Mouse (Mus musculus) small intestine, adult 2 months (tissue): Measurements from ENCODE around the gene Gm49403. TPM values are rescaled to one million over a fixed set of nuclear protein-coding genes. Genes with fewer than 3 reads are reported as not detected.

Source experiments
- H3K27ac ChIP-seq: fragments of 200-500 bp; 2 replicates; pipeline ENCODE4 v1.5.1; 2012; ENCODE audit warnings: low read depth, low read length, control low read depth, inconsistent platforms; ENCODE audit not compliant: insufficient read depth
- H3K27me3 ChIP-seq: fragments of 200-500 bp; 2 replicates; pipeline ENCODE4 v1.6.1; 2012; ENCODE audit warnings: mild to moderate bottlenecking, moderate library complexity, low read length, inconsistent platforms; ENCODE audit not compliant: control insufficient read depth, insufficient read depth
- H3K36me3 ChIP-seq: fragments of 200-500 bp; 2 replicates; pipeline ENCODE4 v1.6.1; 2012; ENCODE audit warnings: mild to moderate bottlenecking, low read length, control low read depth, inconsistent platforms; ENCODE audit not compliant: control insufficient read depth, insufficient read depth
- H3K4me1 ChIP-seq: fragments of 200-500 bp; 2 replicates; pipeline ENCODE4 v1.6.1; 2012; ENCODE audit warnings: low read length, inconsistent platforms, mixed read lengths; ENCODE audit not compliant: control insufficient read depth, insufficient read depth, insufficient read length
- H3K4me3 ChIP-seq: fragments of 200-500 bp; 2 replicates; pipeline ENCODE4 v1.5.1; 2012; ENCODE audit warnings: low read depth, mild to moderate bottlenecking, control low read depth, inconsistent platforms, low read length, moderate library complexity
- CTCF ChIP-seq: fragments of 200-500 bp; IDR thresholded peaks from 2 replicates; pipeline ENCODE4 v1.5.1; 2012; ENCODE audit warnings: low read depth, mild to moderate bottlenecking, control low read depth, inconsistent platforms, low read length, moderate library complexity, mixed read lengths; ENCODE audit not compliant: insufficient replicate concordance, insufficient read length; ENCODE audit errors: extremely low read depth
- POLR2A ChIP-seq: fragments of 200-500 bp; IDR thresholded peaks from 2 replicates; pipeline ENCODE4 v1.6.1; 2012; ENCODE audit warnings: low read depth, mild to moderate bottlenecking, control low read depth, inconsistent platforms, low read length, moderate library complexity
- WGBS: fragments of 180-500 bp; shearing (Covaris S2); methylation state at CpG from one replicate; pipeline ENCODE4 v1.1.7; 2018; 5-methylcytosine and 5-hydroxymethylcytosine counted together
- polyA plus RNA-seq: library from polyadenylated mRNA; depleted of rRNA; stranded (reverse); fragments of >200 nt; gene quantifications from 2 replicates; pipeline ENCODE4 v1.2.3, GENCODE M21; 2012; rRNA removed

The Gm49403 gene
- polyA plus RNA-seq, 1 experiment, result not detected

GRCm38 (mm10) chr19:8930771-8931170, 47.0 kb downstream of the Gm49403 start:
- Histone ChIP-seq H3K27ac (no peak overlapping the region), H3K36me3 (peaks cover 15% of the 10 kb centered on the region; the same call in 1 of the 2 replicates), H3K4me3 (peak overlapping the region; percentile 95; the same call in 1 of the 2 replicates), H3K4me1 (peaks cover 9% of the 10 kb centered on the region), H3K27me3 (no peaks in the 10 kb centered on the region)
- no peak for TF ChIP-seq POLR2A
- TF ChIP-seq CTCF, result no peak
- WGBS, result 83% methylated on average over 7 of the region's 7 CpGs

DNA sequence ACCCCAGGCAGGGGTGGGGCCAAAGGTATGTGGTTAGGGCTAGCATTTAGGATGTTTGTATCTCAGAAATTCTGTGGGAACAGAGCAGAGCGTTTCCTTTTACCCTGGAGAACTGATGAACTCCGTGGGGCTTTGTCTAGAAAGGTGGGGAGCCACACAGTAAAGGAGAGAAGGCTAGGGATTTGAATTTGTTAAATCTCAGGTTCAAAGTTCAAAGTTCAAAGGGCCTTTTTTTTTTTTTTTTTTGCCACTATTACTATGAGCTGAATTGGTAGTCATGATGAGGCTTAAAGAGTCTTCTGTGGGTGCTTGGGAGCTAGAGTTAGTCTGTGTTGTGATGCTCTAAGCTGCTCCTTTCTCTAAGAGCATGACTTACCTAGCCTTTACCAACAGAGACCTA, 53.0 kb downstream of the Gm49403 start:
- Histone ChIP-seq H3K36me3 (peaks cover 30% of the 10 kb centered on the region), H3K27ac (no peak overlapping the region), H3K27me3 (no peaks in the 10 kb centered on the region), H3K4me3 (no peak overlapping the region), H3K4me1 (peaks cover 7% of the 10 kb centered on the region; the same call in 1 of the 2 replicates)
- WGBS, result 52% methylated on average over 2 of the region's 2 CpGs
- no peak for TF ChIP-seq POLR2A
- no peak for TF ChIP-seq CTCF

Other genes with a start within 250 kb of the Gm49403 start
- gene Chrm1, start 220.1 kb upstream of the Gm49403 start, polyA plus RNA-seq, result 2.3 and 2.4 TPM in 2 replicates
- gene Slc3a2, start 160.6 kb upstream of the Gm49403 start, polyA plus RNA-seq, result 132 and 391 TPM in 2 replicates
- gene Wdr74, start 148.1 kb upstream of the Gm49403 start, polyA plus RNA-seq, result 12.1 and 17.5 TPM in 2 replicates
- not detected in 2 replicates for gene 1700092M07Rik, start 143.2 kb upstream of the Gm49403 start, polyA plus RNA-seq
- gene Stx5a, start 142.5 kb upstream of the Gm49403 start, polyA plus RNA-seq, result 31.7 and 65.9 TPM in 2 replicates
- gene Nxf1, start 126.9 kb upstream of the Gm49403 start, polyA plus RNA-seq, result 13.3 and 25.4 TPM in 2 replicates
- 117 and 142 TPM in 2 replicates for gene Tmem223, start 112.9 kb upstream of the Gm49403 start, polyA plus RNA-seq
- 59.9 and 96.2 TPM in 2 replicates for gene Tmem179b, start 109.5 kb upstream of the Gm49403 start, polyA plus RNA-seq
- gene Taf6l, start 97.5 kb upstream of the Gm49403 start, polyA plus RNA-seq, result 4.5 and 8.1 TPM in 2 replicates
- 7.7 and 13.5 TPM in 2 replicates for gene Polr2g, start 85.4 kb upstream of the Gm49403 start, polyA plus RNA-seq
- gene Zbtb3, start 81.4 kb upstream of the Gm49403 start, polyA plus RNA-seq, result 0.60 and 0.86 TPM in 2 replicates
- 5.7 and 8.9 TPM in 2 replicates for gene Ttc9c, start 64.6 kb upstream of the Gm49403 start, polyA plus RNA-seq
- 9.2 and 20.9 TPM in 2 replicates for gene Hnrnpul2, start 63.9 kb upstream of the Gm49403 start, polyA plus RNA-seq
- gene AC129217.1, start 54.2 kb upstream of the Gm49403 start, polyA plus RNA-seq, result 4.6 TPM in 1 of 2 replicates, not detected in the other
- gene Bscl2, start 46.5 kb upstream of the Gm49403 start, polyA plus RNA-seq, result 54.3 and 82.6 TPM in 2 replicates
- 0.33 and 0.63 TPM in 2 replicates for gene Gng3, start 44.7 kb upstream of the Gm49403 start, polyA plus RNA-seq
- 0.11 and 0.17 TPM in 2 replicates for gene Lrrn4cl, start 33.2 kb upstream of the Gm49403 start, polyA plus RNA-seq
- gene Ubxn1, start 12.4 kb upstream of the Gm49403 start, polyA plus RNA-seq, result 34.7 and 95.9 TPM in 2 replicates
- gene Uqcc3, start 3.0 kb upstream of the Gm49403 start, polyA plus RNA-seq, result 14.0 and 19.2 TPM in 2 replicates
- 0.22 and 0.55 TPM in 2 replicates for gene Lbhd1, start 198 bp upstream of the Gm49403 start, polyA plus RNA-seq
- 9.5 and 11.4 TPM in 2 replicates for gene 1810009A15Rik, start 4.9 kb downstream of the Gm49403 start, polyA plus RNA-seq
- not detected in 2 replicates for gene Gm49416, start 5.0 kb downstream of the Gm49403 start, polyA plus RNA-seq
- 13.2 and 19.5 TPM in 2 replicates for gene Ints5, start 9.1 kb downstream of the Gm49403 start, polyA plus RNA-seq
- gene Ganab, start 14.1 kb downstream of the Gm49403 start, polyA plus RNA-seq, result 45.7 and 74.1 TPM in 2 replicates
- gene B3gat3, start 36.4 kb downstream of the Gm49403 start, polyA plus RNA-seq, result 40.1 and 69.5 TPM in 2 replicates
- gene Rom1, start 45.4 kb downstream of the Gm49403 start, polyA plus RNA-seq, result 7.2 and 15.1 TPM in 2 replicates
- gene Eml3, start 45.6 kb downstream of the Gm49403 start, polyA plus RNA-seq, result 18.4 and 32.2 TPM in 2 replicates
- 15.0 and 21.7 TPM in 2 replicates for gene Mta2, start 57.9 kb downstream of the Gm49403 start, polyA plus RNA-seq
- 5.6 and 13.2 TPM in 2 replicates for gene Tut1, start 69.9 kb downstream of the Gm49403 start, polyA plus RNA-seq
- 90.2 and 129 TPM in 2 replicates for gene Eef1g, start 83.1 kb downstream of the Gm49403 start, polyA plus RNA-seq
- gene Ahnak, start 105.4 kb downstream of the Gm49403 start, polyA plus RNA-seq, result 5.1 and 14.7 TPM in 2 replicates
- gene Scgb1a1, start 204.0 kb downstream of the Gm49403 start, polyA plus RNA-seq, result 0.30 and 3.7 TPM in 2 replicates